Mouse (Mus musculus): ENCODE measurements at regions not wholly inside any gene's neighbourhood (a gene's known extent, or its start where the extent isn't known, plus 50 kb on each side); places are given as distances from the start of the nearest gene placed in this dataset.
A peak's percentile ranks its signal among the peaks of the same experiment; 100 is the strongest.

DNA sequence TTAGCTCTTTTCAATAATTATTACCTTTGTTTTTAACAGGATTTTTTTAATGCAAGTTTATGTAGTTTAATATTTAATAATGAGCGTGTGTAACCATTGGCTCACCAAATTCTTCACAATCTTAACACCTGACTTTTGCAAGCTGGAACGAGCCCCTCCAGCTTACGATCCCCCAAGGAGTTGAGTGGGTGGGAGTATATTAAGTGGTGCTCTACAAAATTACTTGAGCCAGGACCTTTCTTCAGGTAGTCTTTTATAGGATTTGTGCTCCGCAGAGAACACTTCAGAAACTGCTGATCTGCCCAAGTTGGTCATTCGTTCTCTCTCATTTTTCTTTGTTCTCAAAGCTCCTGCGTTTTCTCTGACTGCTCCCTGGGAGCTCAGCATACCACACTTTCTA is 144.5 kb upstream of the Tab2 start:
- no peak overlapping the region for H3K4me3 ChIP-seq
- no peaks in the 10 kb centered on the region for H3K36me3 ChIP-seq
- H3K9me3 ChIP-seq (replicated peaks) = no peaks in the 10 kb centered on the region
- H3K4me1 ChIP-seq (replicated peaks) = no peaks in the 10 kb centered on the region
- no peak overlapping the region for H3K27ac ChIP-seq
- no peak for ATAC-seq (replicated peaks; ENCODE audit: insufficient number of reproducible peaks, insufficient read depth, low FRiP score, low read depth)
- no peak overlapping the region for H3K9ac ChIP-seq
- WGBS = 89% methylated on average over 6 of the region's 6 CpGs
- no peaks in the 10 kb centered on the region for H3K27me3 ChIP-seq
- H3K4me2 ChIP-seq = no peak overlapping the region

DNA sequence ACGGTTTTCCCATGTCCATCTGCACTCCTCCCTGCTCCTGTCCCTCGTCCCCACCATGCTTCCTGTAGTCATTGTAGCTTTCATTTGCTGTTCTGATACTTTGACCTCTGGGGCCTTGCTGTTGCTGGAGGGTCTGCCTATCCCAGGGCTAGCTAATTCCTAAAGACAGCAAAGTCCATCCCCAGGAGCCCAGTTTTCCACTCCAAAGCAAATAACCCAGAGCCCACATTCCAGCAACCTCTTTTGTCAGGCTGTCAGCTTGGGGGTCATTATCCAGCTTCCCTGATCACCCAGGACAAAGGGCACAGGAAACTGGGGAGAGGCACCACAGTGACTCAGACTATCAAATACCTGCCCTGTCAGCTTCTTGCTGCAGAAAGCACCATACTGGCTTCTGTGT is 139.9 kb upstream of the Tab2 start:
- no peaks in the 10 kb centered on the region for H3K27me3 ChIP-seq
- no peak overlapping the region for H3K9ac ChIP-seq
- WGBS = 59% methylated on average over 2 of the region's 2 CpGs
- no peak overlapping the region for H3K4me3 ChIP-seq
- peaks cover 15% of the 10 kb centered on the region for H3K4me1 ChIP-seq (replicated peaks)
- H3K4me2 ChIP-seq = no peak overlapping the region
- no peak overlapping the region for H3K27ac ChIP-seq
- H3K9me3 ChIP-seq (replicated peaks) = no peaks in the 10 kb centered on the region
- H3K36me3 ChIP-seq = no peaks in the 10 kb centered on the region
- no peak for ATAC-seq (replicated peaks; ENCODE audit: insufficient number of reproducible peaks, insufficient read depth, low FRiP score, low read depth)

GRCm38 (mm10) chr10:8095206-8095605 is 139.2 kb upstream of the Tab2 start:
- H3K9ac ChIP-seq = no peak overlapping the region
- no peaks in the 10 kb centered on the region for H3K9me3 ChIP-seq (replicated peaks)
- ATAC-seq (replicated peaks; ENCODE audit: insufficient number of reproducible peaks, insufficient read depth, low FRiP score, low read depth) = no peak
- H3K27ac ChIP-seq = no peak overlapping the region
- H3K4me3 ChIP-seq = no peak overlapping the region
- peaks cover 15% of the 10 kb centered on the region for H3K4me1 ChIP-seq (replicated peaks)
- H3K36me3 ChIP-seq = no peaks in the 10 kb centered on the region
- 88% methylated on average over 3 of the region's 3 CpGs for WGBS
- no peaks in the 10 kb centered on the region for H3K27me3 ChIP-seq
- no peak overlapping the region for H3K4me2 ChIP-seq

GRCm38 (mm10) chr10:8091871-8092552 is 136.0 kb upstream of the Tab2 start:
- 41% methylated on average over 8 of the region's 8 CpGs for WGBS
- Histone ChIP-seq H3K4me1 (replicated peaks) (peaks cover 38% of the 10 kb centered on the region), H3K4me2 (0 out of 2 replicates have a peak overlapping the region, but pooled peaks have one; percentile 9), H3K9ac (no peak overlapping the region), H3K27ac (peak overlapping the region; percentile 60), H3K36me3 (no peaks in the 10 kb centered on the region), H3K9me3 (replicated peaks) (no peaks in the 10 kb centered on the region), H3K27me3 (no peaks in the 10 kb centered on the region), H3K4me3 (no peak overlapping the region)
- ATAC-seq (replicated peaks; ENCODE audit: insufficient number of reproducible peaks, insufficient read depth, low FRiP score, low read depth) = peak; percentile 63; the same call in 1 of the 2 replicates

DNA sequence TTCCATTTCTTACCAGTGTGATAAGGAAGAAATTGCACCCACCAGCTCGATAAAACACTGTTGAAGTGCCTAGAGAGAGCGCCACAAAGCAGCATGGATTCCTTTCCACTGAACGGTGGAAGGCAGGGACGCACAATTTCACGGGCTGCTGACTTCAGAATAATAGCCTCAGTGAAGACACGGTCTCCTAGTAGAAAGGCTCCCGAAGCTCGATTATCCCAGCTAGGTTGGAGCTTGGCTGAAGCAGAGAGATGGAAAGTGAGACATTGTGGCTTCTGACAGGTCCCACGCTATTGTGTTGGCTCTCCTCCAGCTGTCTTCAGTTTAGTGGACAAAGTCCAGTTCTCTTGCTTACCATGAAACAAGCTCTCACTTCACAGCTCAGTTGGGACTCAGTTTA is 133.3 kb upstream of the Tab2 start:
- 13% methylated on average over 9 of the region's 9 CpGs for WGBS
- peak overlapping the region; percentile 23 for H3K4me2 ChIP-seq
- H3K36me3 ChIP-seq = no peaks in the 10 kb centered on the region
- ATAC-seq (replicated peaks; ENCODE audit: insufficient number of reproducible peaks, insufficient read depth, low FRiP score, low read depth) = no peak
- no peak overlapping the region for H3K9ac ChIP-seq
- no peaks in the 10 kb centered on the region for H3K27me3 ChIP-seq
- H3K4me3 ChIP-seq = no peak overlapping the region
- peaks cover 39% of the 10 kb centered on the region for H3K4me1 ChIP-seq (replicated peaks)
- no peaks in the 10 kb centered on the region for H3K9me3 ChIP-seq (replicated peaks)
- peak overlapping the region; percentile 28 for H3K27ac ChIP-seq

DNA sequence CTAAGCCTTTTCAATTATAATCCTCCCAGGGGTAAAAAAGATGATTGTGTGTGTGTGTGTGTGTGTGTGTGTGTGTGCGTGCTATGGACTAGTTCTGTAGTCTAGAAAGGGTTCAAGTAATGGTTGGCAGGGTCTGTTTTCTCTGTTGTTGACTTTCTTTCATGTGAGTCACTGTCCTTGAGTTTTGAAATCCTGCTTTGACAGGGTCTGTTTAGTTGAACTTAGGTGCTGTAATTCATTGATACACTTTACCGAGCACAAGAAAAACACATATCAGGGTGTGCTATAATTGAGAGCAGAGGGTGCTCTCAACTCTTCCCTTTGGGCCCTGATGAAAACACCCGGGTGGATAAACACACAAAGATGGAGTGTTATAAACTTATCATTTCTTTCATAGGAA is 132.7 kb upstream of the Tab2 start:
- Histone ChIP-seq H3K36me3 (no peaks in the 10 kb centered on the region), H3K4me2 (peak overlapping the region; percentile 23; the same call in 1 of the 2 replicates), H3K4me3 (no peak overlapping the region), H3K27me3 (no peaks in the 10 kb centered on the region), H3K27ac (peak overlapping the region; percentile 28), H3K9ac (no peak overlapping the region), H3K4me1 (replicated peaks) (peaks cover 39% of the 10 kb centered on the region), H3K9me3 (replicated peaks) (no peaks in the 10 kb centered on the region)
- no peak for ATAC-seq (replicated peaks; ENCODE audit: insufficient number of reproducible peaks, insufficient read depth, low FRiP score, low read depth)
- 43% methylated on average over 3 of the region's 3 CpGs for WGBS

DNA sequence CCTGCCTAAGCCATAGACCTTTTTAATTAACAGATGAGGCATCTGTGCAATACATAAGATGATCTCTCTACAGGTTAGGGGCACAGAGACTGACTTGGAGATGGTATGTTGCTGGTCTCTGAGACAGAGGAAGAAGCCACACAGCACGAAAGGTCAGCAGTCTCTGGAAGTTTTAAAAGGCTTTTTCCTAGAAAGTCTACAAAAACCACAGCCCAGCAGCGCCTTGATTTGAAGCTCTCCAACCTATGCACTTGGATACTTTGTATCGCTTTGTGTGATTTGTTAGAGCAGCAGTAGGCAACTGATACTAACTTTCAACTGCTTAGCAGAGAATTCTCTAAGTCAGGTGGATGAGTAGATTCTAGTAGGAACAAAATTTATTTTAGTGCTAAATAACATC is 132.3 kb upstream of the Tab2 start:
- Histone ChIP-seq H3K4me3 (no peak overlapping the region), H3K27ac (peak overlapping the region; percentile 28; the same call in 1 of the 2 replicates), H3K4me2 (no peak overlapping the region), H3K4me1 (replicated peaks) (peaks cover 39% of the 10 kb centered on the region), H3K36me3 (no peaks in the 10 kb centered on the region), H3K9me3 (replicated peaks) (no peaks in the 10 kb centered on the region), H3K9ac (no peak overlapping the region), H3K27me3 (no peaks in the 10 kb centered on the region)
- 91% methylated on average over 3 of the region's 3 CpGs for WGBS
- no peak for ATAC-seq (replicated peaks; ENCODE audit: insufficient number of reproducible peaks, insufficient read depth, low FRiP score, low read depth)

- no peaks in the 10 kb centered on the region for H3K36me3 ChIP-seq
- H3K27ac ChIP-seq = no peak overlapping the region; the same call in 1 of the 2 replicates
- no peak for ATAC-seq (replicated peaks; ENCODE audit: insufficient number of reproducible peaks, insufficient read depth, low FRiP score, low read depth)
- H3K9ac ChIP-seq = no peak overlapping the region
- no peaks in the 10 kb centered on the region for H3K27me3 ChIP-seq
- no peak overlapping the region for H3K4me3 ChIP-seq
- 38% methylated on average over 2 of the region's 2 CpGs for WGBS
- H3K9me3 ChIP-seq (replicated peaks) = no peaks in the 10 kb centered on the region
- H3K4me1 ChIP-seq (replicated peaks) = peaks cover 37% of the 10 kb centered on the region
- H3K4me2 ChIP-seq = no peak overlapping the region
These were observed 131.1 kb upstream of the Tab2 start for GRCm38 (mm10) chr10:8087106-8087505.

- Histone ChIP-seq H3K9ac (no peak overlapping the region), H3K27ac (no peak overlapping the region), H3K27me3 (no peaks in the 10 kb centered on the region), H3K9me3 (replicated peaks) (no peaks in the 10 kb centered on the region), H3K4me3 (no peak overlapping the region), H3K4me2 (no peak overlapping the region), H3K36me3 (no peaks in the 10 kb centered on the region), H3K4me1 (replicated peaks) (peaks cover 30% of the 10 kb centered on the region)
- ATAC-seq (replicated peaks; ENCODE audit: insufficient number of reproducible peaks, insufficient read depth, low FRiP score, low read depth) = no peak
- 67% methylated on average over 4 of the region's 4 CpGs for WGBS
These were observed 130.4 kb upstream of the Tab2 start for GRCm38 (mm10) chr10:8086442-8086841.

- ATAC-seq (replicated peaks; ENCODE audit: insufficient number of reproducible peaks, insufficient read depth, low FRiP score, low read depth) = peak; percentile 93
- H3K4me2 ChIP-seq = peak overlapping the region; percentile 30
- 21% methylated on average over 8 of the region's 8 CpGs for WGBS
- no peaks in the 10 kb centered on the region for H3K9me3 ChIP-seq (replicated peaks)
- H3K27me3 ChIP-seq = no peaks in the 10 kb centered on the region
- no peak overlapping the region for H3K4me3 ChIP-seq
- peaks cover 15% of the 10 kb centered on the region for H3K4me1 ChIP-seq (replicated peaks)
- peak overlapping the region; percentile 67 for H3K27ac ChIP-seq
- no peak overlapping the region for H3K9ac ChIP-seq
- H3K36me3 ChIP-seq = no peaks in the 10 kb centered on the region
These were observed 122.1 kb upstream of the Tab2 start for GRCm38 (mm10) chr10:8077904-8078811.

DNA sequence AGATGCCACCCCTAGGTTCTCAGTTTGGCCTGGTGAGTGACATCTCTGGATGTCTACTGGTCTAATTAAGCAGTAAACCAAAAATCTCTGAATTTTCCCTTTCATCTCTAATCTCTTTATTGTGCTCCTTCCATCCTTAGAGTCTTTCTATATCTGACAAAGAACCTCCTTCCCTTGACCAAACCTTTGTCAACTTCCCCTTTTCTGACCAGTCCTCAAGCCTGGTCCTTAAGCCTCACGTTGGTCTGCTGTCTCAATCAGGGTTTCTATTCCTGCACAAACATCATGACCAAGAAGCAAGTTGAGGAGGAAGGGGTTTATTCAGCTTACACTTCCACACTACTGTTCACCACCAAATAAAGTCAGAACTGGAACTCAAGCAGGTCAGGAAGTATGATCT is 116.4 kb upstream of the Tab2 start:
- WGBS = 73% methylated on average over 1 of the region's 1 CpGs
- Histone ChIP-seq H3K4me2 (no peak overlapping the region), H3K27me3 (no peaks in the 10 kb centered on the region), H3K4me3 (no peak overlapping the region), H3K27ac (no peak overlapping the region), H3K4me1 (replicated peaks) (no peaks in the 10 kb centered on the region), H3K9me3 (replicated peaks) (no peaks in the 10 kb centered on the region), H3K36me3 (no peaks in the 10 kb centered on the region), H3K9ac (no peak overlapping the region)
- no peak for ATAC-seq (replicated peaks; ENCODE audit: insufficient number of reproducible peaks, insufficient read depth, low FRiP score, low read depth)
